Mouse (Mus musculus) adrenal gland (tissue): Measurements from ENCODE around the gene Gm49388.

Source experiments
- intact Hi-C: fragments of 180-260 bp; cut with DNase I; formaldehyde crosslinking; loops from one replicate; pipeline ENCODE4 v1.15.1; 2025

Gene Gm49388

GRCm38 (mm10) chr7:127800435-127801009 lies 15.1 kb downstream of the Gm49388 start, which contains the start of gene Hsd3b7:
Hsd3b7 (plus strand) TSS chr7:127800604.
- intact Hi-C loops, result loop anchor here (2.0 kb wide), 1 partner anchor 40 kb away; no protein-coding TSS in a partner anchor

DNA sequence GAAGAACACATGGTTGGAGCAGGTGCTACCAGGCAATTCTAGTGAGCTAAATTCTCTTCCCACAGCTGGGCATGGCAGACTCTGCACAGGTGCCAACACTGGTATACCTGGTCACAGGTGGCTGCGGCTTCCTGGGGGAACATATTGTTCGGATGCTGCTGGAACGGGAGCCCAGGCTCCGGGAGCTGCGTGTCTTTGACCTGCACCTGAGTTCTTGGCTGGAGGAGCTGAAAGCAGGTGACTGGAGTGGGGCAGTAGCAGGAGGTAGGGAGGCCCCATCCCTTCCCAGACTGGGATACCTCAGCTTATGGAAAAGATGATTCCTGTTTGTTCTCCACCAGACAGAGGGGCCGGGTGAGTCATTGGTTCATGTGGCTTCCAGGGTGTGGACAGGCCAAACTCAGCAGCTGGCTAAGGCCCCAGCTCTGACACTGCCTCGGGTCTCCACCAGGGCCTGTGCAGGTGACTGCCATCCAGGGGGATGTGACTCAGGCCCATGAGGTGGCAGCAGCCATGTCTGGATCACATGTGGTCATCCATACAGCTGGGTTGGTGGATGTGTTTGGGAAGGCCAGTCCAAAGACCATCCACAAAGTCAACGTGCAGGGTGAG lies 15.7 kb downstream of the Gm49388 start:
- intact Hi-C loops, result loop anchor here (2.0 kb wide), 1 partner anchor 40 kb away; no protein-coding TSS in a partner anchor

DNA sequence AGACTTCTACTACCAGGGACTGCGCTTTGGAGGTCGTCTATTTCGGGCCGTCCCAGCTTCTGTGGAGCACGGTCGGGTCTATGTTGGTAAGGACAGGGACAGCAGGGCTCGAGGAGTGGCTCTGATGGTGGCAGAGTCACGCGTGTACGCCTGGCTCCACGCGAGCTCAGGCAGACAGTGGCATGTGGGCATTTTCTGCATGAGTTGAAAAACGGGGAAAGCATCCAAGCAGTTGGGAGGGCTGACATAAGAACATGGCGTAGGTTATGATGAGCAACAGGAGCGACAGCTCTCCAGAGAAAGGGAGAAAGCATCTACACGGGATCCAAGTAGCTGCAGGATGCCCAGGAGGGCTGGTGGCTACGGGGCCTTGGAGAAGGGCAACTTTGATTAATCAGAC lies 16.9 kb downstream of the Gm49388 start:
- intact Hi-C loops, result no loop called here

GRCm38 (mm10) chr7:127808821-127809220 lies 23.4 kb downstream of the Gm49388 start:
- intact Hi-C loops, result no loop called here

GRCm38 (mm10) chr7:127809846-127810245 lies 24.4 kb downstream of the Gm49388 start:
- intact Hi-C loops, result no loop called here

GRCm38 (mm10) chr7:127810650-127811049 lies 25.2 kb downstream of the Gm49388 start:
- intact Hi-C loops, result no loop called here

DNA sequence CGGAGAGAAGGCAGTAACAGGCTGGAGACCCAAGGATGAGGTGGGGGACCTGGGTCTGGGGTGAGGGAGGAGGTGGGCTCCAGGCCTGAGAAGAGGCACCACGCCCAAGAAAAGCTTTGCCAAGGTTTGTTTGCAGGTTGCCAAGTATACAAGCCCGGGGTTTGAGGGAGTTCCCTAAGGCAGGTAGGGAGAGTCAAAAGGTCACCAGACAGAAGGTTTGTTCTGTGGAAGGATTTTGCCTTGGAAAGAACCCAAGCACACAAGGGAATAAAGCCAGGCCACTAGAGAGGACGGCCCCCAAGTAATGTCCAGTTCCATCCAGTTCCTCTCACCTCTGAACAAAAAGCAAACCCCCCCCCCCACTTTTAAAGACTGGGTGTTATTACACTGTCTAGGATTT lies 25.8 kb downstream of the Gm49388 start:
- intact Hi-C loops, result no loop called here

GRCm38 (mm10) chr7:127812292-127812691 lies 26.9 kb downstream of the Gm49388 start:
- intact Hi-C loops, result no loop called here

GRCm38 (mm10) chr7:127813821-127814220 lies 28.4 kb downstream of the Gm49388 start:
- intact Hi-C loops, result no loop called here

GRCm38 (mm10) chr7:127814241-127814921 lies 29.0 kb downstream of the Gm49388 start:
- intact Hi-C loops, result no loop called here

- intact Hi-C loops, result no loop called here
Measured at GRCm38 (mm10) chr7:127815116-127815665, 29.8 kb downstream of the Gm49388 start.

DNA sequence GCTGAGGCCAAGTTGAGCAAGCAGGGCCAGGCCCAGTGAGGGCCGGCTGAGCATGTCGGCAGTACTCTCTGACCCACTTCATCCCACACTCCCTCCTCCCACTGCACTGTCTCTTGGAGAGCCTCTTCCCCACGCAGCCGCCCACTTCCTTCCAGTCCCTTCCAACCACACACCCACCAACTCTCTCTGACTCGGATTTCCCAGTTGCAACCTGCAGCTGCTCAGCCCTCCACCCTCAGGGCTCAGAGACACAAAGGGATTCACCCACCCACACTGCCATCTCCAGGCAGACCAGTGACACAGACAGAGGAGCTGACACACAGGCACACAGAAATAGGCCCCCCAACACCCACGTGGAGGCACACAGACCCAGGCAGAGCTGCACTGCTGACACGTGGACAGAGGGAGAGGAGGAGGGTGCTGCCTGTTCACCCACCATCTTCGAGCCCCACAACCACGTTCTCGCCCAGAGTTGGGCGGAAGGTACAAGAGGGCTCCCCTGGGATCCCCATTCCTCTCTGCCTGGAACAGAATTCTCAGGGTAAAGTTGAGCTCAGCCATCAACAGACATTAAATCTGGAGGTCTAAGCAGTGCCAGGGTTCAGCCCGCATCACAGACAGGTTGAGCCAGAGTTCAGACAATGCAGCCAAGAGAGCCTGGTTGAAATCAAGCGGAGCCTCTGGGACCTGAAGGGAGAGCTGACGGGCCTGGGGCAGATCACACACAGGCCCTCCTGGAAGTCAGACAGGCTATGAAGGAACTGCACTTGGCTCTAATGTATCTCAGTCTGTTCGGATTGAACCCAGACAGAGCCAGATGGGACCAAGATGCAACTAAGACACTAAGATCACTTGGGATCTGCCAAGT lies 30.8 kb downstream of the Gm49388 start:
- intact Hi-C loops, result no loop called here

GRCm38 (mm10) chr7:127817053-127817452 lies 31.6 kb downstream of the Gm49388 start:
- intact Hi-C loops, result no loop called here

DNA sequence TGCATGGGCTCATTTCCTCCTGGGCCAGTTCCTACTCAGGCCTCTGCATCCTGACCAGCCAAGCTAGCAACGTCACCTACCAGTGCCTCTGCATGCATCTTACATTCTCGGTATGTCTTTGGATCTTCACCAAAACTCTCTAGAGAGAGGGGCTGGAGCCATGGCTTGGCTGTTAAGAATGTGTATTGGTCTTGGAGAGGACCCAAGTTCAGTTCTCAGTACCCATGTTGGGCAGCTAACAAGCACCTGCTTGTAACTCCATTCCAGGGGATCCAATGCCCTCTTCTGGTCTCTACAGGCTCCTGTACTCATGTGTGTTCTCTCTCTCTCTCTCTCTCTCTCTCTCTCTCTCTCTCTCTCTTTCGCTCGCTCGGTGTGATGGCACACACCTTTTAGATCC lies 32.4 kb downstream of the Gm49388 start:
- intact Hi-C loops, result no loop called here

DNA sequence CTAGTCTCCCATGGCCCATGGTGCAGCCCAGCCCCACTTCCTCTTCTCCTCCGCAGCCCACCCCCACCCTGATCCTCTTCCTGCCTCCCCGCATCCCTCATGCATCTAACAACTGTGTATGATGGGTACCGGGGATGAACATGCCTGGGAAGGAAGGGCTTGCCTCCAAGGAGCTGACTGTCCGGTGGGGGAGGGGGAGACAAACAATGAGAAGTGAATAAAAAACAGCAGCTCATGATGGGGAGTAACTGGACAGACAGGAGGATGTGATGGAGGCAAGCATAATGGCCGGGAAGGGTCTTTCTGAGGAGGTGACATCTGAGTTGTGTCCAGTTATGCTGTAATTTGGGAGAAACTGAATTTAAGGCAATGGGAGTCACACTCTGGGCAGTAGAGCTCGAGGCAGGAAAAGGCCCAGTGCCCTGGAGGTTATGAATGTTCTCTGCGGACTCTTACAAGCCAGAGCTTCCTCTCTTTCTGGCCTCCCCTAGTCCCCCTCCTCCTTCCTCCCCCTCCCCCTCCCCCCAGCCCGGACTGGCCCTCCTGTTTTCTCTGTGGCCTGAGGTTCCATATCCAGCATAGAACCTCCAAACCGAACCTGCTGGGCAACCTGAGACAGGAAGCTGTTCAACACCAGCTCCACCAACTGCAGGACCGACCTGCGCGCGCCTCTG lies 35.6 kb downstream of the Gm49388 start:
- intact Hi-C loops, result no loop called here

DNA sequence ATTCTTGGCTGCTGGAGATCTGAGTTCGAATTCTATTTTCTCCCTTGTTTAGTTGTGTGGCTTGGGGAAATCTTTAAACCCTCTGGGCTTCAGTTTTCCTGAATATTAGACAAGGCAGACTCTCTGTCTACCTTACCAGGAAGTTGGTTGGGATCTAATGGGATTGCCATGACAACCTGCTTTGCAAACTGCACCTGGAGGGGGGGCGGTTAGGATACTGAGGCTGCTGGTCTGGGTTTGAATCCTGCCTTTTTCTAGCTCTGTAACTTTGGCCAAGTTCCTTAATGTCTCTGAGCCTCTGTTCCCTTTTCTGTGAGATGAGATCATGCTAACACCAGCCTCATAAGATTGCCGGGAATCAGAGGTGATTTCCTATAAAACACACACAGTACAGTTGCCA lies 37.1 kb downstream of the Gm49388 start:
- intact Hi-C loops, result no loop called here

- intact Hi-C loops, result no loop called here
Measured at GRCm38 (mm10) chr7:127823236-127824171, 38.1 kb downstream of the Gm49388 start.

- intact Hi-C loops, result no loop called here
Measured at GRCm38 (mm10) chr7:127824176-127824871, 38.9 kb downstream of the Gm49388 start, which contains the start of the genes Stx4a and Stx1b. Stx4a (plus strand) TSS chr7:127824294. Stx1b (minus strand) TSS chr7:127824549.

DNA sequence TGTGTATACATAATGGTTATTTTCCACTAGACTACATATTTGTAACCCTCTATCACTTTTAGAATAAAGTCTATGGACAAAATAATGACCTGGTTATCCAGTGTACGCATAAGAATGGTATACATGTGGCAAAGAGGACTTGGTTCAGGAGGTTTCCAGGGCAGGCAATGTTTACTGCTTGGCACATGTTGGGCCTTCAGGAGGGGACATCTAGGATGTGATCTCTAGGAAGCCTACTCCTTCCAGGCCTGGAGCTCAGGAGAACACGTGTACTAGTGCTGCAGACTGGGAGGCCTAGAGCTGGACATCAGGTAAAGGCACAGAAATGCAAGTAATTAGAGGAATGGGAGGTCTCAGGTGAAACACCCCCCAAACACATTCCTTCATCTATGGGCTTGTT lies 50.1 kb downstream of the Gm49388 start:
- intact Hi-C loops, result no loop called here
